Comparison of ENCODE assay signal across 10 mouse cellular contexts in the genomic region with DNA sequence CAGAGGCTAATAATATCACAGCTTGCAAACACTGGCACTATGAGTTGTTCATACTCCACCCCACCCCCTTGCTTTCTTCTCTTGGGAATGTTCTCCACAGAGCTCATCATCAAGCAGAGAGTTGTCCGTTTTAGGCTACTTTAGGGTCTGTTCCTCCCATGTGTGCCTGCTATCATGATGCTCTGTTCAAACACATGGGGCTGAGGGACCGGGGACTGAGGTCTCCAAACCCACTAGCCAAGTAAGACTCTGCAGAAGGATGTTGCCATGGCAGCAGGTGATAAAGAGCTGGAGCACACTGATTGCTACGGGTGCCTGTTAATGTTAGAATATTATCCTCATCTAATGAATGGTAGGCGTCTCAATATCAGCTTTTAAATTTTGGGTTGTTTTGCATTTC.
"Had no signal": no experiment of that assay in that cellular context is flagged by ENCODE, and none has a peak within 500 bp of the region (broad histone marks: within the 10 kb centered on the region; RNA-seq: fewer than 3 reads in every experiment).

No protein-coding gene starts in this region.

- ATAC-seq: intestine, embryonic 15.5 days; lung, postnatal 0 days; midbrain, embryonic 13.5 days had no signal

- DNase-seq: kidney, adult 18-20 months; kidney, postnatal 14 days; lung, adult 2 months; lung, postnatal 36 days; retina, postnatal 1 day; right cerebral cortex, postnatal 14 days; thymus, postnatal 36 days had no signal
